Mouse (Mus musculus) heart, embryonic 11.5 days (tissue): ENCODE measurements around the gene Ttc8. TPM values are rescaled to one million over a fixed set of nuclear protein-coding genes. Genes with fewer than 3 reads are reported as not detected.

ENCODE experiments used
- ATAC-seq: fragments of 200-750 bp; cut with Nextera tagmentation; replicated peaks from 2 replicates; pipeline ENCODE4 v1.8.0; 2017; ENCODE audit warnings: moderate library complexity; ENCODE audit not compliant: insufficient number of reproducible peaks, low FRiP score, low TSS enrichment
- H3K27ac ChIP-seq: fragments of 300-500 bp; sonication (generic); 2 replicates; pipeline ENCODE4 v1.5.1; 2014; ENCODE audit warnings: mild to moderate bottlenecking, low read depth, low read length
- H3K27me3 ChIP-seq: fragments of 300-500 bp; sonication (generic); 2 replicates; pipeline ENCODE4 v1.6.1; 2014; ENCODE audit warnings: mild to moderate bottlenecking, low read length, mixed read lengths; ENCODE audit not compliant: control insufficient read depth, insufficient read depth
- H3K36me3 ChIP-seq: fragments of 300-500 bp; sonication (generic); 2 replicates; pipeline ENCODE4 v1.6.1; 2014; ENCODE audit warnings: mild to moderate bottlenecking, low read length, moderate library complexity, mixed read lengths; ENCODE audit not compliant: control insufficient read depth, insufficient read depth
- H3K4me1 ChIP-seq: fragments of 300-500 bp; sonication (generic); 2 replicates; pipeline ENCODE4 v1.6.1; 2014; ENCODE audit warnings: low read length; ENCODE audit not compliant: control insufficient read depth, insufficient read depth
- H3K4me2 ChIP-seq: fragments of 300-500 bp; sonication (generic); 2 replicates; pipeline ENCODE4 v1.6.1; 2014; ENCODE audit warnings: mild to moderate bottlenecking, moderate library complexity
- H3K4me3 ChIP-seq: fragments of 300-500 bp; sonication (generic); 2 replicates; pipeline ENCODE4 v1.5.1; 2014; ENCODE audit warnings: low read depth, low read length
- H3K9ac ChIP-seq: fragments of 300-500 bp; sonication (generic); 2 replicates; pipeline ENCODE4 v1.6.1; 2014; ENCODE audit warnings: mild to moderate bottlenecking, low read depth, low read length, moderate library complexity
- H3K9me3 ChIP-seq: fragments of 300-500 bp; sonication (generic); replicated peaks from 2 replicates; pipeline ENCODE4 v1.6.1; 2016; ENCODE audit warnings: low read length; ENCODE audit not compliant: control insufficient read depth
- WGBS: fragments of 180-500 bp; shearing (Covaris S2); extraction: QIAGEN DNeasy Blood & Tissue Kit; methylation state at CpG from one replicate; pipeline ENCODE4 v1.1.7; 2014; ENCODE audit not compliant: insufficient replicate concordance; 5-methylcytosine and 5-hydroxymethylcytosine counted together
- polyA plus RNA-seq: library from polyadenylated mRNA; unstranded; fragments of >200 nt; fragmentation: Nextera tagmentation; extraction: Ambion mirVana; gene quantifications from 2 replicates; pipeline ENCODE4 v1.2.1, GENCODE M21; 2014

The Ttc8 gene
- polyA plus RNA-seq, 1 experiment from 2014 or later = 17.4 TPM

- H3K27ac ChIP-seq = no peak overlapping the region
- H3K4me3 ChIP-seq = no peak overlapping the region
- no peaks in the 10 kb centered on the region for H3K27me3 ChIP-seq
- 79% methylated on average over 10 of the region's 10 CpGs for WGBS
- H3K4me1 ChIP-seq = no peaks in the 10 kb centered on the region
- no peak overlapping the region for H3K9ac ChIP-seq
- no peak overlapping the region for H3K4me2 ChIP-seq
- no peaks in the 10 kb centered on the region for H3K9me3 ChIP-seq
- H3K36me3 ChIP-seq = no peaks in the 10 kb centered on the region
- no peak for ATAC-seq
These were observed 78.5 kb downstream of the Ttc8 start for GRCm38 (mm10) chr12:98998662-98999428.

- no peak overlapping the region for H3K4me2 ChIP-seq
- H3K4me1 ChIP-seq = no peaks in the 10 kb centered on the region
- no peak for ATAC-seq
- no peak overlapping the region for H3K27ac ChIP-seq
- WGBS = 64% methylated on average over 2 of the region's 2 CpGs
- no peaks in the 10 kb centered on the region for H3K9me3 ChIP-seq
- no peaks in the 10 kb centered on the region for H3K36me3 ChIP-seq
- no peaks in the 10 kb centered on the region for H3K27me3 ChIP-seq
- no peak overlapping the region for H3K9ac ChIP-seq
- H3K4me3 ChIP-seq = no peak overlapping the region
These were observed 79.9 kb downstream of the Ttc8 start for GRCm38 (mm10) chr12:99000310-99000709.

GRCm38 (mm10) chr12:99003046-99003445 is 82.7 kb downstream of the Ttc8 start:
- Histone ChIP-seq H3K9ac (no peak overlapping the region), H3K27ac (no peak overlapping the region), H3K9me3 (no peaks in the 10 kb centered on the region), H3K4me1 (no peaks in the 10 kb centered on the region), H3K36me3 (no peaks in the 10 kb centered on the region), H3K4me2 (no peak overlapping the region), H3K27me3 (no peaks in the 10 kb centered on the region), H3K4me3 (no peak overlapping the region)
- no peak for ATAC-seq
- 55% methylated on average over 4 of the region's 4 CpGs for WGBS

GRCm38 (mm10) chr12:99004752-99005151 is 84.4 kb downstream of the Ttc8 start:
- no peak overlapping the region for H3K9ac ChIP-seq
- H3K4me1 ChIP-seq = no peaks in the 10 kb centered on the region
- ATAC-seq = no peak
- no peaks in the 10 kb centered on the region for H3K27me3 ChIP-seq
- no peaks in the 10 kb centered on the region for H3K9me3 ChIP-seq
- H3K27ac ChIP-seq = no peak overlapping the region
- H3K4me3 ChIP-seq = no peak overlapping the region
- no peaks in the 10 kb centered on the region for H3K36me3 ChIP-seq
- 81% methylated on average over 2 of the region's 2 CpGs for WGBS
- no peak overlapping the region for H3K4me2 ChIP-seq

- H3K27ac ChIP-seq = no peak overlapping the region
- H3K4me1 ChIP-seq = no peaks in the 10 kb centered on the region
- no peaks in the 10 kb centered on the region for H3K27me3 ChIP-seq
- no peaks in the 10 kb centered on the region for H3K36me3 ChIP-seq
- no peak overlapping the region for H3K4me2 ChIP-seq
- H3K4me3 ChIP-seq = no peak overlapping the region
- no peak overlapping the region for H3K9ac ChIP-seq
- WGBS = 81% methylated on average over 1 of the region's 1 CpGs
- H3K9me3 ChIP-seq = no peaks in the 10 kb centered on the region
- no peak for ATAC-seq
These were observed 88.4 kb downstream of the Ttc8 start for GRCm38 (mm10) chr12:99008786-99009185.

GRCm38 (mm10) chr12:99009430-99009829 is 89.1 kb downstream of the Ttc8 start:
- H3K27me3 ChIP-seq = no peaks in the 10 kb centered on the region
- ATAC-seq = no peak
- H3K9me3 ChIP-seq = no peaks in the 10 kb centered on the region
- H3K4me1 ChIP-seq = no peaks in the 10 kb centered on the region
- H3K4me2 ChIP-seq = no peak overlapping the region
- H3K36me3 ChIP-seq = no peaks in the 10 kb centered on the region
- 66% methylated on average over 4 of the region's 4 CpGs for WGBS
- no peak overlapping the region for H3K9ac ChIP-seq
- H3K4me3 ChIP-seq = no peak overlapping the region
- no peak overlapping the region for H3K27ac ChIP-seq

GRCm38 (mm10) chr12:99010044-99010443 is 89.7 kb downstream of the Ttc8 start:
- H3K36me3 ChIP-seq = no peaks in the 10 kb centered on the region

GRCm38 (mm10) chr12:99011161-99011861 is 90.9 kb downstream of the Ttc8 start:
- H3K4me1 ChIP-seq = no peaks in the 10 kb centered on the region
- no peaks in the 10 kb centered on the region for H3K36me3 ChIP-seq
- no peak for ATAC-seq
- 15% methylated on average over 22 of the region's 22 CpGs for WGBS
- H3K27me3 ChIP-seq = no peaks in the 10 kb centered on the region
- peak overlapping the region; percentile 53 for H3K4me2 ChIP-seq
- H3K27ac ChIP-seq = no peak overlapping the region
- peak overlapping the region; percentile 23; the same call in 1 of the 2 replicates for H3K4me3 ChIP-seq
- H3K9me3 ChIP-seq = no peaks in the 10 kb centered on the region
- no peak overlapping the region for H3K9ac ChIP-seq

More at GRCm38 (mm10) chr12:99010044-99010443, 89.7 kb downstream of the Ttc8 start:
- Histone ChIP-seq H3K4me1 (no peaks in the 10 kb centered on the region), H3K9me3 (no peaks in the 10 kb centered on the region), H3K27me3 (no peaks in the 10 kb centered on the region), H3K27ac (no peak overlapping the region), H3K9ac (no peak overlapping the region), H3K4me2 (no peak overlapping the region), H3K4me3 (no peak overlapping the region)
- 67% methylated on average over 6 of the region's 6 CpGs for WGBS
- no peak for ATAC-seq
